Mouse (Mus musculus): ENCODE measurements around the gene Fam104a.

GRCm38 (mm10) chr11:113731945-113732612 is 48.1 kb upstream of the Fam104a start:
- TF ChIP-seq CTCF (conservative IDR thresholded peaks at IDR 0.05; ENCODE audit: insufficient read depth, insufficient read length, low read depth, low read length) (peak; percentile 29; the same call in 1 of the 2 replicates), POLR2A (IDR thresholded peaks at IDR 0.05; ENCODE audit: low read depth, low read length) (no peak)

Measured in kidney, adult 2 months (tissue).